Mouse (Mus musculus) embryonic facial prominence, embryonic 15.5 days (tissue): ENCODE results near the gene Galnt18. TPM values are rescaled to one million over a fixed set of nuclear protein-coding genes. Genes with fewer than 3 reads are reported as not detected.

ENCODE experiments used
- ATAC-seq: fragments of 200-750 bp; cut with Nextera tagmentation; 2 replicates; pipeline ENCODE4 v1.8.0; 2017; ENCODE audit warnings: low read depth, moderate TSS enrichment; ENCODE audit not compliant: insufficient number of reproducible peaks, low FRiP score, low TSS enrichment
- H3K27ac ChIP-seq: fragments of 300-500 bp; sonication (generic); replicated peaks from 2 replicates; pipeline ENCODE4 v1.5.1; 2015; ENCODE audit warnings: mild to moderate bottlenecking, inconsistent platforms
- H3K27me3 ChIP-seq: fragments of 300-500 bp; sonication (generic); 2 replicates; pipeline ENCODE4 v1.6.1; 2015; ENCODE audit warnings: inconsistent platforms
- H3K36me3 ChIP-seq: fragments of 300-500 bp; sonication (generic); 2 replicates; pipeline ENCODE4 v1.6.1; 2015; ENCODE audit warnings: mild to moderate bottlenecking, inconsistent platforms
- H3K4me1 ChIP-seq: fragments of 300-500 bp; sonication (generic); 2 replicates; pipeline ENCODE4 v1.6.1; 2015; ENCODE audit warnings: inconsistent platforms
- H3K4me2 ChIP-seq: fragments of 300-500 bp; sonication (generic); replicated peaks from 2 replicates; pipeline ENCODE4 v1.6.1; 2015; ENCODE audit warnings: mild to moderate bottlenecking, inconsistent platforms
- H3K4me3 ChIP-seq: fragments of 300-500 bp; sonication (generic); replicated peaks from 2 replicates; pipeline ENCODE4 v1.5.1; 2015; ENCODE audit warnings: mild to moderate bottlenecking, inconsistent platforms
- H3K9ac ChIP-seq: fragments of 300-500 bp; sonication (generic); 2 replicates; pipeline ENCODE4 v1.6.1; 2015; ENCODE audit warnings: inconsistent platforms
- H3K9me3 ChIP-seq: fragments of 300-500 bp; sonication (generic); replicated peaks from 2 replicates; pipeline ENCODE4 v1.6.1; 2016; ENCODE audit warnings: inconsistent platforms
- WGBS: fragments of 180-500 bp; shearing (Covaris S2); methylation state at CpG from one replicate; pipeline ENCODE4 v1.1.7; 2015; 5-methylcytosine and 5-hydroxymethylcytosine counted together
- polyA plus RNA-seq: library from polyadenylated mRNA; unstranded; fragments of >200 nt; fragmentation: Nextera tagmentation; extraction: Ambion mirVana; gene quantifications from 2 replicates; pipeline ENCODE4 v1.2.1, GENCODE M21; 2015

Galnt18 gene
- polyA plus RNA-seq, 1 experiment from 2014 or later, result 30.0 TPM

- Histone ChIP-seq H3K27me3 (no peaks in the 10 kb centered on the region), H3K9ac (no peak overlapping the region), H3K4me3 (no peak overlapping the region), H3K9me3 (no peaks in the 10 kb centered on the region), H3K4me1 (no peaks in the 10 kb centered on the region), H3K4me2 (no peak overlapping the region), H3K27ac (no peak overlapping the region), H3K36me3 (peaks cover 3% of the 10 kb centered on the region; the same call in 1 of the 2 replicates)
- ATAC-seq, result no peak
- WGBS, result 42% methylated on average over 3 of the region's 3 CpGs
Observed at GRCm38 (mm10) chr7:111559011-111559410, 220.8 kb downstream of the Galnt18 start.

DNA sequence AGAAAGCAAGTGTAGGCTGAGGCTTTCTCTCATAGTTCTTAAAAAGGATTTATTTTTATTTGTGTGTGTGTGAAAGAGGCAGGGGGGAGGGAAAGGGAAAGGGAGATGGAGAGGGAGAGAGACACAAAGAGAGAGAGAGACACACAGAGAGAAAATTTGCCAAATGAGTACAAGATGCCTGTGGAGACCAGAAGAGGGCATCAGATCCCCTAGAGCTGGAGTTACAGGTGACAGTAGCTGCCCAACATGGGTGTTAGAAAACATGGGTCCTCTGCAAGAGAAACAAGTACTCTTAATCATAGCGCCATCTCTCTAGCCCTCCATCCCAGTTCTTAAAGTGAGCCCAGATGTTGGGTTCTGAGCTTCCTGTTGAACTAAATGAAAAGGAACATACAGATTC lies 228.8 kb downstream of the Galnt18 start:
- 82% methylated on average over 1 of the region's 1 CpGs for WGBS
- no peaks in the 10 kb centered on the region for H3K27me3 ChIP-seq
- no peaks in the 10 kb centered on the region for H3K4me1 ChIP-seq
- H3K4me2 ChIP-seq, result no peak overlapping the region
- H3K9me3 ChIP-seq, result no peaks in the 10 kb centered on the region
- ATAC-seq, result no peak
- no peak overlapping the region for H3K4me3 ChIP-seq
- no peak overlapping the region for H3K9ac ChIP-seq
- no peak overlapping the region for H3K27ac ChIP-seq
- H3K36me3 ChIP-seq, result 0 out of 2 replicates have a peak, but pooled peaks cover 10% of the 10 kb centered on the region

DNA sequence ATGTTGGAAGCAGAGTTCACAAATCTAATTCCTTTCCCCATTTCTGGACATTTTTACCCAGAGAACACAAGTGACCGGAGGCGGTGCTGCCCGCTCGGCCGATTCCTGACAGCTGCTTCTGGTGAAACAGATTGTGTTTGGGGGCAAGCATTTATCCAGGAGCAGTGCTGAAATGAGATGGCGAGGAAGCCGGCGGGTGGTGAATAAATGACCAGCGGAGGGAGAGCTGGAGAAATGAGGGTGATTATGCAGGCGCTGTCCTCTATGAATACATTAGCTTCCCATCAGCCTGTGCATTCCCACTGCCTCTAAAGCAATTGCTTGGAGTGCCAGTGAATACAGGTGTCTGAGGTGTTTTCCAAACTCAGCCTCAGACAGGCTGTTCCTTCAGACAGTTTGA lies 232.7 kb downstream of the Galnt18 start:
- H3K9ac ChIP-seq, result no peak overlapping the region
- H3K27me3 ChIP-seq, result no peaks in the 10 kb centered on the region
- H3K4me1 ChIP-seq, result no peaks in the 10 kb centered on the region
- H3K4me2 ChIP-seq, result no peak overlapping the region
- WGBS, result 72% methylated on average over 10 of the region's 10 CpGs
- H3K36me3 ChIP-seq, result 0 out of 2 replicates have a peak, but pooled peaks cover 3% of the 10 kb centered on the region
- H3K27ac ChIP-seq, result no peak overlapping the region
- ATAC-seq, result no peak
- H3K9me3 ChIP-seq, result no peaks in the 10 kb centered on the region
- H3K4me3 ChIP-seq, result no peak overlapping the region

DNA sequence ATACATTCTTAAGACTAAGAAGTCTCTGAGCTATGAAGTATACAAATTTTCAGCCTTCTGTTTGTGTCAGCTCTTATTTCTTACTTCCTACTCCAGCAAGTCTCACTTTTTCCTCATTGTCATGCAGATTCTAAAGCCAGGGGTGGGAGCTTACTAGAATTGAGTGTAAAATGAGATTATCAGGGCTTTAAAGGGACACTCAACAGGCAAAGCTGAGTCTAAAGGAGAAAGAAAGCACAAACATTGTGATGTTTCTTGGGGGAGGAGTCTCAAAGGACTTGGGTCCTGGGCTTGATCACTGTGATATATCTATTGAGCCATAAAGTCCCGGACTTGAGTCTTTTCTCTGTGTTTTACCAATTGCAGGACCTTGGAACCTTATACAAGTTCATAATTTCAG lies 234.2 kb downstream of the Galnt18 start:
- no peak overlapping the region for H3K27ac ChIP-seq
- H3K36me3 ChIP-seq, result no peaks in the 10 kb centered on the region
- no peak overlapping the region for H3K4me2 ChIP-seq
- ATAC-seq, result no peak
- H3K4me3 ChIP-seq, result no peak overlapping the region
- H3K9ac ChIP-seq, result no peak overlapping the region
- no peaks in the 10 kb centered on the region for H3K27me3 ChIP-seq
- H3K4me1 ChIP-seq, result no peaks in the 10 kb centered on the region
- H3K9me3 ChIP-seq, result no peaks in the 10 kb centered on the region
- WGBS, result 70% methylated on average over 1 of the region's 1 CpGs

- Histone ChIP-seq H3K9me3 (no peaks in the 10 kb centered on the region), H3K4me2 (no peak overlapping the region)
- WGBS, result 80% methylated on average over 6 of the region's 6 CpGs
Observed at GRCm38 (mm10) chr7:111537946-111538345, 241.8 kb downstream of the Galnt18 start.

DNA sequence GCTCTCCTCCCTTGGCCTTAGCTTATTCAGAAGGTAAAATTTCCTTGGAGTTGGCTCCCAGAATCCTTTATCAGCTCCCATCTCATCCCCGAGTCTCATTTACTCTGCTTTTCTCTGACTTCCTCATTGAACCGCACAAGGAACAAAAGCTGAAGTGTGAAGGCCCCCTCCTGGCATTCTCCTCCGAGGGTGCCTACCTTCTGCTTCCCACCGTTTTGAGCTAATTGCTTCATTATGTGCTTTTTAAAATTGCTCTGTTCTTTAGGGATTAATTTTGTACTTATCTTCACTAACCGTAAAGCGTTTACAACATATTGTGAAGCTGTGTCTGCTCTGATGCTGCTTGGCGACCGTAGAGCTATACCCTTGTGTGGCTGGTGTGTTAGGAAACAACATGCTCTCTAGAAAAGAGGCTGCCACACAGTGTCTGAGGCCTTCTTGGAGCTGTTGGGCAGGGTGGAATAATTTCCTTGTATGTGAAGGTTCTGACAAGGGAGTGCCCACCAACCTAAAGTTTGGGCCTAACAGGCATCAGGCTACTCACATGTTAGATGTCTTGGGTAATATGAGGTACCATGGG lies 244.9 kb downstream of the Galnt18 start:
- ATAC-seq, result no peak

More at GRCm38 (mm10) chr7:111537946-111538345, 241.8 kb downstream of the Galnt18 start:
- Histone ChIP-seq H3K36me3 (0 out of 2 replicates have a peak, but pooled peaks cover 3% of the 10 kb centered on the region), H3K4me1 (no peaks in the 10 kb centered on the region), H3K4me3 (no peak overlapping the region), H3K27ac (no peak overlapping the region), H3K9ac (no peak overlapping the region), H3K27me3 (no peaks in the 10 kb centered on the region)
- no peak for ATAC-seq

DNA sequence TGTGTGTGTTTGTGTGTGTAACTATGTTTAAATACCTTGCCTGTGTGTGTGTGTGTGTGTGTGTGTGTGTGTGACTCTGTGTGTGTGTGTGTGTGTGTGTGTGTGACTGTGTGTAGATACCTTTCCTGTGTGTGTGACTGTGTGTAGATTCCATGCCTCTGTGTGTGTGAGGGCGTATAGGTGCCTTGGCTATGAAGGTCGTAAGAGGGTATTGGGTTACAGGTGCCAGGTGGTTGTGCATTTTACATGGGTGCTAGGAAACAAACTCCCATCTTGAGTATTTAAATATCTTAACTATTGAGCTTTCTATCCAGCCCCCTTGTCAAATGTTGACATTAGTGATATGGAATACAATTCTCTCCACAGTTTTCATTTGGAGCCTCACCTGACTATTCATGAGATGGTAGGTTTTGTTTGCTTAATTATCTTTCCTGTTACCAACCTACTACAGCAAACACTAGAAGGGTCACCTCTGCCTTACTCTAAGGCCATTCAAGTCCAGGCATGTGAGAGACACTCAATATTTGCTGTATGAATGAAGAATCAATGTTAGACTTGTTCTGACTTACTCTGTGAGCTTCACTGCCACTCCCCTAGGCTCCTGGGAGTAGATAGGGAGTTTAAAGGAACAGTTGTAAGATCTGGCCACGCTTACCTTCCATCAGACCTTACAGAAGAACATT lies 250.7 kb downstream of the Galnt18 start:
- H3K9ac ChIP-seq, result no peak overlapping the region
- H3K4me3 ChIP-seq, result no peak overlapping the region
- no peak for ATAC-seq
- no peaks in the 10 kb centered on the region for H3K36me3 ChIP-seq
- 72% methylated on average over 3 of the region's 3 CpGs for WGBS
- no peak overlapping the region for H3K27ac ChIP-seq
- no peaks in the 10 kb centered on the region for H3K9me3 ChIP-seq
- no peak overlapping the region for H3K4me2 ChIP-seq
- H3K4me1 ChIP-seq, result no peaks in the 10 kb centered on the region
- no peaks in the 10 kb centered on the region for H3K27me3 ChIP-seq

More for the DNA sequence above, 244.9 kb downstream of the Galnt18 start:
- Histone ChIP-seq H3K27me3 (no peaks in the 10 kb centered on the region), H3K36me3 (0 out of 2 replicates have a peak, but pooled peaks cover 3% of the 10 kb centered on the region), H3K9ac (no peak overlapping the region), H3K4me1 (no peaks in the 10 kb centered on the region), H3K4me3 (no peak overlapping the region), H3K27ac (no peak overlapping the region), H3K4me2 (no peak overlapping the region), H3K9me3 (no peaks in the 10 kb centered on the region)
- WGBS, result 59% methylated on average over 8 of the region's 8 CpGs

DNA sequence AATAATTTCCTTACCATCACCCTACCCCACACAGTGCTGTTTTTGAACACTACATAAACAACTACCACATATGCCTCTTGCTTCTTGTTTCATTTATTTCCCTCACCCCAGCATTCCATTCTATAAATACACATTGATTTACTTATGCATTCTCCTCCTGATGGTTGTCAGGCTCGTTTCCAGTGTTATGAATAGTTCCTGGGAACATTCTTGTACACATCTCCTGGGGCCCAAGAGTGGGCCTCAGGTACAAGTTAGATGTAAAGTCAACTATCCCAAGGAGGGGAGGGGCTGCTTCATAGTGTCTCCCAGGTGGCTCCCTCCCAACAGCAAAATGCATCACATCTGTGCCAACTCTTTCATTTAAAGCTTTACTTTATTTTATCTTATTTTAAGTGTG lies 251.3 kb downstream of the Galnt18 start:
- Histone ChIP-seq H3K9ac (no peak overlapping the region), H3K9me3 (no peaks in the 10 kb centered on the region), H3K4me3 (no peak overlapping the region), H3K4me2 (no peak overlapping the region), H3K4me1 (no peaks in the 10 kb centered on the region), H3K27ac (no peak overlapping the region), H3K27me3 (no peaks in the 10 kb centered on the region), H3K36me3 (no peaks in the 10 kb centered on the region)
- no peak for ATAC-seq
- 8% methylated on average over 1 of the region's 1 CpGs for WGBS

- peaks cover 11% of the 10 kb centered on the region for H3K4me1 ChIP-seq
- no peak overlapping the region for H3K4me2 ChIP-seq
- no peak overlapping the region for H3K9ac ChIP-seq
- H3K27me3 ChIP-seq, result no peaks in the 10 kb centered on the region
- no peak overlapping the region for H3K27ac ChIP-seq
- WGBS, result 79% methylated on average over 1 of the region's 1 CpGs
- no peaks in the 10 kb centered on the region for H3K9me3 ChIP-seq
- H3K36me3 ChIP-seq, result no peaks in the 10 kb centered on the region
- no peak overlapping the region for H3K4me3 ChIP-seq
- ATAC-seq, result no peak
Observed at GRCm38 (mm10) chr7:111520881-111521280, 258.9 kb downstream of the Galnt18 start.

GRCm38 (mm10) chr7:111518581-111519242 lies 261.1 kb downstream of the Galnt18 start:
- Histone ChIP-seq H3K36me3 (no peaks in the 10 kb centered on the region), H3K27me3 (no peaks in the 10 kb centered on the region), H3K4me3 (no peak overlapping the region), H3K27ac (no peak overlapping the region; the same call in 1 of the 2 replicates), H3K9me3 (no peaks in the 10 kb centered on the region), H3K4me2 (no peak overlapping the region), H3K4me1 (peaks cover 11% of the 10 kb centered on the region), H3K9ac (no peak overlapping the region)
- 61% methylated on average over 8 of the region's 8 CpGs for WGBS
- no peak for ATAC-seq

GRCm38 (mm10) chr7:111516882-111517281 lies 262.9 kb downstream of the Galnt18 start:
- Histone ChIP-seq H3K4me1 (peaks cover 11% of the 10 kb centered on the region), H3K27me3 (no peaks in the 10 kb centered on the region), H3K4me2 (no peak overlapping the region), H3K27ac (no peak overlapping the region), H3K4me3 (no peak overlapping the region), H3K36me3 (0 out of 2 replicates have a peak, but pooled peaks cover 7% of the 10 kb centered on the region), H3K9me3 (no peaks in the 10 kb centered on the region), H3K9ac (no peak overlapping the region)
- WGBS, result 52% methylated on average over 1 of the region's 1 CpGs
- no peak for ATAC-seq
